Mouse (Mus musculus) fibroblast of lung, adult 2 months (primary cell): ENCODE results near the gene Inpp5a.
A peak's percentile ranks its signal among the peaks of the same experiment; 100 is the strongest.

ENCODE experiments used
- DNase-seq: peaks from one replicate; pipeline ENCODE4 v3.0.0-alpha.2; 2011; ENCODE audit warnings: low read depth

Gene Inpp5a

GRCm38 (mm10) chr7:139441761-139442211 is 52.9 kb downstream of the Inpp5a start:
- peak; percentile 49 for DNase-seq

GRCm38 (mm10) chr7:139445621-139446020 is 56.7 kb downstream of the Inpp5a start:
- DNase-seq, result no peak

- DNase-seq, result no peak
Measured at GRCm38 (mm10) chr7:139447381-139447780, 58.5 kb downstream of the Inpp5a start.

GRCm38 (mm10) chr7:139450186-139450998 is 61.5 kb downstream of the Inpp5a start:
- DNase-seq, result no peak

GRCm38 (mm10) chr7:139451711-139452110 is 62.8 kb downstream of the Inpp5a start:
- no peak for DNase-seq

- DNase-seq, result no peak
Measured at GRCm38 (mm10) chr7:139452199-139452598, 63.3 kb downstream of the Inpp5a start.

GRCm38 (mm10) chr7:139453198-139453597 is 64.3 kb downstream of the Inpp5a start:
- DNase-seq, result no peak

GRCm38 (mm10) chr7:139454285-139454684 is 65.4 kb downstream of the Inpp5a start:
- no peak for DNase-seq

GRCm38 (mm10) chr7:139456759-139457158 is 67.8 kb downstream of the Inpp5a start:
- DNase-seq, result no peak

- DNase-seq, result no peak
Measured at GRCm38 (mm10) chr7:139461344-139461743, 72.4 kb downstream of the Inpp5a start.

GRCm38 (mm10) chr7:139462142-139462541 is 73.2 kb downstream of the Inpp5a start:
- DNase-seq, result no peak

- no peak for DNase-seq
Measured at GRCm38 (mm10) chr7:139465538-139465937, 76.6 kb downstream of the Inpp5a start.

GRCm38 (mm10) chr7:139466484-139467176 is 77.7 kb downstream of the Inpp5a start:
- no peak for DNase-seq

GRCm38 (mm10) chr7:139467177-139467895 is 78.4 kb downstream of the Inpp5a start:
- no peak for DNase-seq

GRCm38 (mm10) chr7:139467896-139468279 is 79.0 kb downstream of the Inpp5a start:
- DNase-seq, result peak; percentile 64

GRCm38 (mm10) chr7:139468440-139468839 is 79.5 kb downstream of the Inpp5a start:
- peak; percentile 36 for DNase-seq

GRCm38 (mm10) chr7:139469457-139469856 is 80.5 kb downstream of the Inpp5a start:
- no peak for DNase-seq

GRCm38 (mm10) chr7:139470481-139470880 is 81.6 kb downstream of the Inpp5a start:
- DNase-seq, result no peak

- DNase-seq, result no peak
Measured at GRCm38 (mm10) chr7:139472052-139472451, 83.1 kb downstream of the Inpp5a start.

- DNase-seq, result peak; percentile 48
Measured at GRCm38 (mm10) chr7:139472865-139473549, 84.1 kb downstream of the Inpp5a start.

- no peak for DNase-seq
Measured at GRCm38 (mm10) chr7:139475896-139476295, 87.0 kb downstream of the Inpp5a start.

GRCm38 (mm10) chr7:139476700-139477099 is 87.8 kb downstream of the Inpp5a start:
- DNase-seq, result no peak
